Mouse (Mus musculus) gonadal fat pad, adult 2 months (tissue): ENCODE results near the gene Vangl1. TPM values are rescaled to one million over a fixed set of nuclear protein-coding genes. Genes with fewer than 3 reads are reported as not detected.

ENCODE experiments used
- DNase-seq: peaks from one replicate; pipeline ENCODE4 v3.0.0-alpha.2; 2012; ENCODE audit warnings: low read depth
- polyA plus RNA-seq: library from polyadenylated mRNA; depleted of rRNA; stranded (reverse); fragments of >200 nt; gene quantifications from 2 replicates; pipeline ENCODE4 v1.2.3, GENCODE M21; 2012

The Vangl1 gene
- polyA plus RNA-seq, 1 experiment, result 29.5 TPM

GRCm38 (mm10) chr3:102198446-102198845, 6.0 kb downstream of the Vangl1 start:
- no peak for DNase-seq

GRCm38 (mm10) chr3:102197746-102198145, 6.7 kb downstream of the Vangl1 start:
- no peak for DNase-seq

- DNase-seq, result no peak
Observed at GRCm38 (mm10) chr3:102197152-102197551, 7.3 kb downstream of the Vangl1 start.

GRCm38 (mm10) chr3:102196166-102196565, 8.3 kb downstream of the Vangl1 start:
- no peak for DNase-seq

GRCm38 (mm10) chr3:102195762-102196161, 8.7 kb downstream of the Vangl1 start:
- no peak for DNase-seq

GRCm38 (mm10) chr3:102194291-102195051, 10.0 kb downstream of the Vangl1 start:
- DNase-seq, result no peak

GRCm38 (mm10) chr3:102193488-102194290, 10.8 kb downstream of the Vangl1 start:
- no peak for DNase-seq

- DNase-seq, result no peak
Observed at GRCm38 (mm10) chr3:102192621-102193020, 11.9 kb downstream of the Vangl1 start.

- DNase-seq, result no peak
Observed at GRCm38 (mm10) chr3:102191575-102191974, 12.9 kb downstream of the Vangl1 start.

- no peak for DNase-seq
Observed at GRCm38 (mm10) chr3:102190642-102191041, 13.9 kb downstream of the Vangl1 start.

GRCm38 (mm10) chr3:102190015-102190414, 14.5 kb downstream of the Vangl1 start:
- DNase-seq, result no peak

GRCm38 (mm10) chr3:102188972-102189371, 15.5 kb downstream of the Vangl1 start:
- no peak for DNase-seq

GRCm38 (mm10) chr3:102187401-102187800, 17.1 kb downstream of the Vangl1 start:
- DNase-seq, result no peak

GRCm38 (mm10) chr3:102184721-102185120, 19.8 kb downstream of the Vangl1 start:
- no peak for DNase-seq

- DNase-seq, result no peak
Observed at GRCm38 (mm10) chr3:102182601-102183000, 21.9 kb downstream of the Vangl1 start.

GRCm38 (mm10) chr3:102181191-102181590, 23.3 kb downstream of the Vangl1 start:
- no peak for DNase-seq

- DNase-seq, result no peak
Observed at GRCm38 (mm10) chr3:102180746-102181145, 23.7 kb downstream of the Vangl1 start.

- no peak for DNase-seq
Observed at GRCm38 (mm10) chr3:102179869-102180268, 24.6 kb downstream of the Vangl1 start.

- no peak for DNase-seq
Observed at GRCm38 (mm10) chr3:102177837-102178615, 26.5 kb downstream of the Vangl1 start.

- no peak for DNase-seq
Observed at GRCm38 (mm10) chr3:102176116-102176515, 28.4 kb downstream of the Vangl1 start.

- DNase-seq, result no peak
Observed at GRCm38 (mm10) chr3:102175701-102176100, 28.8 kb downstream of the Vangl1 start.
